Mouse (Mus musculus) adrenal gland, postnatal 25 days (tissue): Measurements from ENCODE around the gene Foxred1. TPM values are rescaled to one million over a fixed set of nuclear protein-coding genes. Genes with fewer than 3 reads are reported as not detected.

Source experiments
- total RNA-seq: library from RNA; stranded (reverse); gene quantifications from 2 replicates; pipeline ENCODE4 v1.2.3, GENCODE M21; 2021

Gene Foxred1
- total RNA-seq, 1 experiment from 2014 or later = 57.8 TPM

Other genes starting within 250 kb of the Foxred1 start
- 31.0 and 39.8 TPM in 2 replicates for gene St3gal4, start 91.8 kb downstream of the Foxred1 start, total RNA-seq
- gene Dcps, start 35.0 kb downstream of the Foxred1 start, total RNA-seq = 20.0 and 27.3 TPM in 2 replicates
- 138 and 153 TPM in 2 replicates for gene Srpr, start 10.9 kb downstream of the Foxred1 start, total RNA-seq
- gene Tirap, start 10.8 kb downstream of the Foxred1 start, total RNA-seq = 7.6 and 10.7 TPM in 2 replicates
- 12.7 and 13.6 TPM in 2 replicates for gene Fam118b, start 56.8 kb upstream of the Foxred1 start, total RNA-seq
- gene Rpusd4, start 56.8 kb upstream of the Foxred1 start, total RNA-seq = 18.1 and 19.8 TPM in 2 replicates
- 10.7 and 13.1 TPM in 2 replicates for gene Cdon, start 210.1 kb upstream of the Foxred1 start, total RNA-seq